15 mouse cellular contexts compared by ENCODE assay signal in the genomic region with DNA sequence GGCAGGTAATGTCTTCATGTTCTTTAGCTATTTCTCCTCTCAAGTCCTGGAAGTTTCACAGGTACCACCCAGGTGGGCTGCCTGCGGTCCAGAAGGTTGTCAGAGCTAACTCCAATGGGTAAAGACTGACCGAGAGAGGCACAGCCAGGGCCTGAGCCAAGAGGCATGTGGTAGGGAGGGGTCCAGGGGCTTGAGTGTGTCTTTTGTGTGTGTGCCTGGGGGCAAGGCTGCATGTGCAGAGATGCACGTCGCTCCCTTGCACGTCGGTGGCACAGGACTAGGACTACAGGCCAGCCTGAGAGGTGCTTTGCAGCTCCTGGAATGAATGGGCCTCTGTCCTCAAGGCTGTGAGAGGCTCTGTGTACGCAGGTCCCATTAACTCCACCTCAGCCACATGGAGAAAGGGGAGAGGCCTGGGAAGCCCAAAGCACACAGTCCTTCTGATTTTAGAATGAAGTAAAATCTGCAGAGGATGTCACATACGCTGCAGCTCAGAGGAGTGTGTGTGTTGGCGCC. TPM values are rescaled to one million over a fixed set of nuclear protein-coding genes. Genes with fewer than 3 reads are reported as not detected.
A peak's percentile ranks its signal among the peaks of the same experiment; 100 is the strongest.
DNase-seq lines count a peak whose midpoint lies in the region; ATAC-seq and TF ChIP-seq lines count a peak whose summit lies in the region.
"Had no signal": no experiment of that assay in that cellular context is flagged by ENCODE, and none has a peak within 500 bp of the region (broad histone marks: within the 10 kb centered on the region; RNA-seq: fewer than 3 reads in every experiment).

No protein-coding gene starts in this region.

- DNase-seq in forebrain, embryonic 11.5 days (ENCODE audit: low spot score), result peak; percentile 46
- no peak for DNase-seq in kidney, adult 8-10 months
- DNase-seq in retina, postnatal 1 day, result peak; percentile 53
- DNase-seq in retina, embryonic 14.5 days (ENCODE audit: low spot score), result no peak
- no peak for DNase-seq in limb, embryonic 14.5 days (ENCODE audit: low spot score)
- no peak for DNase-seq in cerebellum, postnatal 25 days
- DNase-seq: cerebellum, adult 9-10 months; gastrocnemius, postnatal 25 days; kidney, postnatal 14 days; lung, postnatal 14 days; spleen, adult 18-20 months had no signal

- no peak overlapping the region for H3K27ac ChIP-seq in forebrain, embryonic 11.5 days (ENCODE audit: low read depth, low read length)
- no peak overlapping the region for H3K27ac ChIP-seq in forebrain, embryonic 13.5 days
- no peak overlapping the region for H3K27ac ChIP-seq in kidney, embryonic 15.5 days
- peak overlapping the region; percentile 79 for H3K27ac ChIP-seq in limb, embryonic 14.5 days (replicated peaks; ENCODE audit: low read depth, low read length)
- H3K27ac ChIP-seq: liver, embryonic 12.5 days had no signal

- H3K4me3 ChIP-seq in forebrain, embryonic 11.5 days (ENCODE audit: low read depth, low read length), result no peak overlapping the region
- no peak overlapping the region for H3K4me3 ChIP-seq in forebrain, embryonic 13.5 days
- H3K4me3 ChIP-seq in kidney, embryonic 15.5 days (replicated peaks), result no peak overlapping the region
- no peak overlapping the region for H3K4me3 ChIP-seq in limb, embryonic 14.5 days (replicated peaks; ENCODE audit: low read length)
- H3K4me3 ChIP-seq: liver, embryonic 12.5 days had no signal

- WGBS in forebrain, embryonic 11.5 days, result 74% methylated on average over 9 of the region's 9 CpGs
- 65% methylated on average over 9 of the region's 9 CpGs for WGBS in forebrain, embryonic 13.5 days
- WGBS in kidney, embryonic 15.5 days, result 72% methylated on average over 9 of the region's 9 CpGs
- 65% methylated on average over 9 of the region's 9 CpGs for WGBS in limb, embryonic 14.5 days

- no peak overlapping the region for H3K9ac ChIP-seq in forebrain, embryonic 11.5 days (ENCODE audit: low read length)
- H3K9ac ChIP-seq in forebrain, embryonic 13.5 days, result no peak overlapping the region
- H3K9ac ChIP-seq in kidney, embryonic 15.5 days, result no peak overlapping the region
- H3K9ac ChIP-seq in limb, embryonic 14.5 days (ENCODE audit: low read depth, low read length, severe bottlenecking), result no peak overlapping the region
- H3K9ac ChIP-seq: liver, embryonic 12.5 days had no signal

- H3K4me2 ChIP-seq in forebrain, embryonic 11.5 days (ENCODE audit: low read depth, low read length, severe bottlenecking), result no peak overlapping the region
- no peak overlapping the region for H3K4me2 ChIP-seq in forebrain, embryonic 13.5 days
- no peak overlapping the region for H3K4me2 ChIP-seq in kidney, embryonic 15.5 days
- no peak overlapping the region for H3K4me2 ChIP-seq in limb, embryonic 14.5 days (replicated peaks; ENCODE audit: low read depth, low read length, severe bottlenecking)
- H3K4me2 ChIP-seq: liver, embryonic 12.5 days had no signal

- no peak for TF ChIP-seq POLR2A in limb, embryonic 14.5 days (IDR thresholded peaks at IDR 0.05; ENCODE audit: borderline replicate concordance, extremely low read depth, insufficient read depth, insufficient read length)

- H3K27me3 ChIP-seq in forebrain, embryonic 11.5 days (ENCODE audit: control insufficient read depth, insufficient read depth, low read length), result no peaks in the 10 kb centered on the region
- H3K27me3 ChIP-seq in forebrain, embryonic 13.5 days, result no peaks in the 10 kb centered on the region
- H3K27me3 ChIP-seq in kidney, embryonic 15.5 days, result no peaks in the 10 kb centered on the region
- no peaks in the 10 kb centered on the region for H3K27me3 ChIP-seq in limb, embryonic 14.5 days (ENCODE audit: control insufficient read depth, insufficient read depth, low read length)

- H3K9me3 ChIP-seq in forebrain, embryonic 11.5 days (ENCODE audit: control insufficient read depth, low read length), result no peaks in the 10 kb centered on the region
- no peaks in the 10 kb centered on the region for H3K9me3 ChIP-seq in forebrain, embryonic 13.5 days (replicated peaks)
- H3K9me3 ChIP-seq in kidney, embryonic 15.5 days (replicated peaks), result no peaks in the 10 kb centered on the region
- H3K9me3 ChIP-seq in limb, embryonic 14.5 days (ENCODE audit: control insufficient read depth, low read length), result no peaks in the 10 kb centered on the region
- H3K9me3 ChIP-seq: liver, embryonic 12.5 days had no signal

- H3K36me3 ChIP-seq in forebrain, embryonic 11.5 days (ENCODE audit: control insufficient read depth, insufficient read depth, low read length), result no peaks in the 10 kb centered on the region; the same call in 1 of the 2 replicates
- H3K36me3 ChIP-seq in forebrain, embryonic 13.5 days (ENCODE audit: poor library complexity, severe bottlenecking), result peaks cover 32% of the 10 kb centered on the region
- peaks cover 25% of the 10 kb centered on the region for H3K36me3 ChIP-seq in kidney, embryonic 15.5 days
- H3K36me3 ChIP-seq in limb, embryonic 14.5 days (ENCODE audit: control insufficient read depth, insufficient read depth, low read length), result peaks cover 21% of the 10 kb centered on the region

- peaks cover 13% of the 10 kb centered on the region; the same call in 1 of the 2 replicates for H3K4me1 ChIP-seq in forebrain, embryonic 11.5 days (replicated peaks; ENCODE audit: control insufficient read depth, insufficient read depth, low read length)
- H3K4me1 ChIP-seq in forebrain, embryonic 13.5 days, result peaks cover 30% of the 10 kb centered on the region
- H3K4me1 ChIP-seq in kidney, embryonic 15.5 days, result peaks cover 3% of the 10 kb centered on the region
- peaks cover 25% of the 10 kb centered on the region for H3K4me1 ChIP-seq in limb, embryonic 14.5 days (ENCODE audit: control insufficient read depth, insufficient read depth, low read length)
- H3K4me1 ChIP-seq: liver, embryonic 12.5 days had no signal

- no peak for ATAC-seq in forebrain, embryonic 11.5 days (replicated peaks; ENCODE audit: low FRiP score)
- ATAC-seq in forebrain, embryonic 13.5 days, result no peak
- ATAC-seq in kidney, embryonic 15.5 days (replicated peaks; ENCODE audit: low FRiP score), result peak; percentile 29; the same call in 1 of the 2 replicates
- peak; percentile 62 for ATAC-seq in limb, embryonic 14.5 days (ENCODE audit: low FRiP score, low read depth)
- ATAC-seq: inflammation-experienced regulatory T-cells, adult 6 months; liver, embryonic 12.5 days had no signal

RNA-seq across cellular contexts. Expression of a gene that starts 28.8 kb away (rescaled TPM):
- polyA plus RNA-seq in forebrain, embryonic 11.5 days (2014; fragmentation: Nextera tagmentation; extraction: Ambion mirVana), result 128 and 143 TPM in 2 replicates
- polyA plus RNA-seq in forebrain, embryonic 13.5 days (2015; fragmentation: Nextera tagmentation; extraction: Ambion mirVana), result 31.8 and 39.6 TPM in 2 replicates
- polyA plus RNA-seq in kidney, embryonic 15.5 days (2015; fragmentation: Nextera tagmentation; extraction: Ambion mirVana), result 18.9 and 27.0 TPM in 2 replicates
- polyA plus RNA-seq in limb, embryonic 14.5 days (2012; rRNA removed), result 1,642 and 1,975 TPM in 2 replicates
- 754 and 761 TPM in 2 replicates for polyA plus RNA-seq in limb, embryonic 14.5 days (2014; fragmentation: Nextera tagmentation; extraction: Ambion mirVana)
- polyA plus RNA-seq: inflammation-experienced regulatory T-cells, adult 6 months had no signal

RNA-seq across cellular contexts. Expression of a gene that starts 59.1 kb away (rescaled TPM):
- polyA plus RNA-seq in forebrain, embryonic 11.5 days (2014; fragmentation: Nextera tagmentation; extraction: Ambion mirVana), result 42.8 and 46.3 TPM in 2 replicates
- 57.7 and 67.5 TPM in 2 replicates for polyA plus RNA-seq in forebrain, embryonic 13.5 days (2015; fragmentation: Nextera tagmentation; extraction: Ambion mirVana)
- 38.7 and 44.6 TPM in 2 replicates for polyA plus RNA-seq in kidney, embryonic 15.5 days (2015; fragmentation: Nextera tagmentation; extraction: Ambion mirVana)
- 75.8 and 78.9 TPM in 2 replicates for polyA plus RNA-seq in limb, embryonic 14.5 days (2012; rRNA removed)
- 49.8 and 50.0 TPM in 2 replicates for polyA plus RNA-seq in limb, embryonic 14.5 days (2014; fragmentation: Nextera tagmentation; extraction: Ambion mirVana)

Comparison
In these comparisons a context has a peak if more than half of its experiments do, and no peak if none do; other contexts are left out.
1. DNase-seq: peak in forebrain, embryonic 11.5 days (single experiment) and retina, postnatal 1 day (single experiment); none in kidney, adult 8-10 months (0 of 2), retina, embryonic 14.5 days (single experiment), limb, embryonic 14.5 days (single experiment) and cerebellum, postnatal 25 days (0 of 2).
2. ATAC-seq: peak in kidney, embryonic 15.5 days (single experiment) and limb, embryonic 14.5 days (single experiment); none in forebrain, embryonic 11.5 days (single experiment) and forebrain, embryonic 13.5 days (single experiment).